Mouse (Mus musculus) left cerebral cortex, postnatal 36 days (tissue): ENCODE measurements at regions not wholly inside any gene's neighbourhood (a gene's known extent, or its start where the extent isn't known, plus 50 kb on each side); places are given as distances from the start of the nearest gene placed in this dataset.

ENCODE experiments used
- DNase-seq, 2 experiments: peaks; one replicate each; pipeline ENCODE4 v3.0.0; 2021 to 2022; ENCODE audit warnings: low spot score in 2 of 2, mixed read lengths in 1 of 2
- intact Hi-C: fragments of 180-260 bp; cut with DNase I; formaldehyde crosslinking; loops from one replicate; pipeline ENCODE4 v1.15.1; 2025

DNA sequence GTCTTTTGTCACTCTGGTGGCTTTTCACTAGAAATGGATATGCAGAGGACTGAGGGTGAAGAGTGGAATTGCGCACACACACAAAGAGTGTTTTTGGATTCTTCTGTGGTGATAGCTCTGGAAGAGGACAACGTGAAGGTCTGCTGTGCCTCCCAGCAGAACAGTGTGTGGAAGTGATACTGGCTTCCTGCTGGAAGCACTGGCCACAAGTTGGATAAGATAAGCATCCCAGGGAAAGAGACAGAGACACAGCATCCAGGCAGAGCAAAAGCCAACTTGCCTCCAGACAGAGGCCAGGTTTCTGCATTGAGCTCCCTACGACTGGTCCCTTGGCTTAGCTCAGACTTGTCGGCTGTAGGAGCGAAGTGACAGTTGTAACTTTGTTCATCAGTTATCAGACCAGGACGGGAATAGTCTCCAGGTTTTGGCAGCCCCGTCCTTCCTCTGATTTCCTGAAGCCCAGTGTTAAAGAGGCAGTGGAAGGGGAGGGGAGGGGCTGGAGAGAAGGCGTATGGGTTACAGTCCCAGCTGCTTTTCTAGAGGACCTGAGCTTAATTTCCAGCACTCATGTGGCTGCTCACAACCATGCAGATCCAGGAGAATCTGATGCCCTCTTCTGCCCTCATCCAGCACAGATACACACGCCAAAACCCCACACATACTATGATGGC is 89.2 kb downstream of the Tmem170b start:
- no peak for DNase-seq
- intact Hi-C loops = no loop called here

DNA sequence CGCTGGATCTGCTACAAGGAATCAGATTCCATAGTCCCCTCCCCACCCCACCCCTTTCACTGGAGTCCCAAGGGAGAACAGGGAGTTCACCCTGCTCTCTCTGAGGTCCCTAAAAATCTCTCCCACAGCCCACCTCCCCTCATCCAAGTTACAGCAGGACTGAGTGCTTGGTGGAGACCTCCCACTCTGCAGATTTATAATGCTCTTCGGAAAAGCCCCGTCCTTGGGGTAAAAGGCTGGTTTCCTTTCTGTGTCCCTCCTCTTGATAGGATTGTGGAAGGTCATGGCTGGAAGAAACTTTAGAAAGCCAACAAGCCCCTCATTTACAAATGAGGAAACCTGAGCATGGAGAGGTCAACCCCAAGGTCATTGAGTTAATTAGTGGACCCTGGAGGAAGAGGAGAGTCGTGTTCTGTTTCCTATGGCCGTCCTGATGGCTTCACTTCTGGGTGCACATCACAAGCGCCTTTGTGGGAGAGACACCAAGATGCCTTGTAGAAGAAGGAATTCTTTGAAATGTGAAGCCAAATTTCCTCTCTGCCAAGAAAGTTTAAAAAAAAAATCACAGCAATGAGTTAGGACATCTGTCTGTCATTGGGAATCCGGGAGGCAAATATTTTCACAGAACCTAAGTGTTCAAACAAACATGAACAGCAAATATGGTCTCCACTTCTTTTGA is 91.2 kb downstream of the Tmem170b start:
- intact Hi-C loops = no loop called here
- DNase-seq = no peak

DNA sequence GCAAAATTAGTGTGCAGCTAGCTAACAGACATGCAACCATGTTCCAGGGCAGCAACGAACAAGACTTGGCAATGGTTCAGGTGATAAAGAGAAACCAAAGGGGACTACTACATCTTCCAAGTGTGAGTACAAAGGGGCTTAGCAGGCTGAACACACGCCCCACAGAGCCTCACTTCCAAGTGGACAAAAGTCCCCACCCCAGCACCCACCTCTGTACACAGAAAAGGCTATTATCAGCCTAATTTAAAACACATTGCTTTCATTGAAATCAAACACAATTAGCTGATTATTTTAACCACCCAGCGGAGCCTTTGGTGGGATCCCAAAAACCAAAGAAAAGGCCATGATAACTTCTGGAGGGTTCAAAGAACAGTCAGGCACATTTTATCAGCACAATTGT is 95.6 kb downstream of the Tmem170b start:
- intact Hi-C loops = loop anchor here (10.0 kb wide), 1 partner anchor 883 kb away; no protein-coding TSS in a partner anchor
- no peak for DNase-seq

DNA sequence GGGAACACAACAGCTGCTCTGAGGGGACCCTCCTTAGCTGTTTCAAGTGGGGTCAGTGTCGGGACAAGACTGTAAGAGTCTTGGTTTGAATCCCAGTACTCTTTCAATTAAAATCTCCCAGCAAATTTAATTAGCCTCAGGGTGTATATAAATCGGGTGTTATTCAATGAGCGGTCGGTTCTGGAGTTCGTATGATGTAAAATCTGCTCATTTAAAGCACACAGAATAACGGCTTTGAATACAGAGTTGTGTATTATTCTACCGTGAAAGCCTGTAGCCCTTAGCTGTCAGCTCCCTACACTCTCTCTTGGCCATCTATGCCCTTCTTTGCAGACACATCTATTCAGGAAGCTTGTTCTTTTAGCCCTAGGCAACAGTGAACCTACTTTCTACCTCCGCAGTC is 96.1 kb downstream of the Tmem170b start:
- DNase-seq = no peak
- intact Hi-C loops = loop anchor here (10.0 kb wide), 1 partner anchor 883 kb away; no protein-coding TSS in a partner anchor

DNA sequence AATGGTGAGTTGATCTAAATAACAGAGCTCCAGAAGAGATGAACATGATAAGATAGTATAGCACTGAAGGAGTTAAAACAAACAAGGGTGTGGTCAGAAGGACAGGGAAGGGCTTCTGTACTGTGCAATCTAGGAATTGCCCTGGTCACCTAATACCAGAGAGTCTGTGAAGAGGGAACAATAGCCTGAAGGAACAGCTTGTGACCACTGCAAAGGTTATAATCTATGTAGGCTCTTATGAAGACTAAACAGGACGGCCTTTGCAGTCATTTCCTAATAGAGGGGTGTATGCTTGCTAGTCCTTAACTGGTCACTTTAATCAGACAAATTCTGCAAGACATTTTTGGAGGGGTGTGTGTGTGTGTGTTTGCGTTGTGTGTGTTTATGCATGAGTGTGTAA is 97.5 kb downstream of the Tmem170b start:
- DNase-seq = no peak
- intact Hi-C loops = loop anchor here (10.0 kb wide), 1 partner anchor 882 kb away; no protein-coding TSS in a partner anchor

DNA sequence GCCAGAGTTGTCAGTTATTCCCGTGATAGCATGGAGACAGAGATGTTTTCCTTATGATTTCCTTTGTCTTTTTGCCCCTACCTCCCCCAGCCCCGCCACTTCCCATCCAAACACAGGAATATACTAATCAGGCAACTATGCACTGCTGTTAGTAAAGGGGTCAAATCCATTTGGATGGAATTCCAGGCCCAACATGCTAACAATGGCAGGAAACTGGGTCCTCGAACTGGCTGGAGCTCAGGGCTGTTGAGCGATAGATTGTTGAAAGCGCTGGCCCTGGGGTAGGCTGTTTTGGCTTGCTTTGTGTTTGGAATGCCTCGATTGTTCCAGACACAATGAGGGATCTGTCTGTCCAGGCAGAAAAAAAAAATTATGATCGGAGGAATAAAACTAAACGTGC is 97.9 kb downstream of the Tmem170b start:
- intact Hi-C loops = loop anchor here (10.0 kb wide), 1 partner anchor 881 kb away; no protein-coding TSS in a partner anchor
- no peak for DNase-seq

DNA sequence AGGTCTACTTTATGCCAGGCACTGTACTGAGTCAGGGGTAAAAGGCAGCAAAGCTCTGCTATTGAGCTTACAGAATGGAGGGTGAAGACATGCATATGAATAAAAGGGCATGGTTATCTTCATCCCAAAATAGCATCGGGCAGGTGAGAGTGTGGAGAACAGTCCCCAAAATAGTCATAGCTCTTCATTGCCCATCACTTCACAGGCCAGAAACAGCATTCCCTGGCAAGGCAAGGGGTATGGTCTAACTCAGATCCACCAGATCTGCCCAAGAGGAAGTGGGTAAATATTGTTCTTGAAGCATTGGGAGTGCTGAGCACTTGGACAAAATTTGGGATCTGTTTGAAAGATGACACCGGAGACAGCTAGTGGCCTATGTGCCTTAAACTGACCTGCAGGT is 99.1 kb downstream of the Tmem170b start:
- intact Hi-C loops = loop anchor here (5.0 to 10.0 kb wide), 3 partner anchors 63 to 880 kb away; partner anchors contain the start of gene Edn1
- no peak for DNase-seq

DNA sequence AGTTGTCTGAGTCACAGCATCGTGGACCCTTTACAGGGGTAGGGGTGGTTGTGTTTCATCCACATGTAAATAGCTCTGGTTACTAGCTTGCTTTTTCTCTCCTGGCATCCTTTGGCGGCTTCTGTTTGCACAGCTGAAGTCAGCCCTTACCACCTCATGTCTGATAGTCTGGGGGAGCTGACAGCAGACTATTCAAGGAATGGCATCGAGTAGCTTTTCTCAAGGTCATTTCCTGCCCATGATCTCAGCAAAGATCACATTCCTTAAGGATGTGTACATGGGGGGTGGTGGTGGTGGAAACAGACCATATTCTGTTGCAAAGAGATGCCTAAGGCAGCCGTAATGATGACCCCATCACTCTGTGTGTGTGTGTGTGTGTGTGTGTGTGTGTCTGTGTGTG is 99.9 kb downstream of the Tmem170b start:
- DNase-seq = no peak
- intact Hi-C loops = loop anchor here (5.0 to 10.0 kb wide), 3 partner anchors 63 to 879 kb away; partner anchors contain the start of gene Edn1

DNA sequence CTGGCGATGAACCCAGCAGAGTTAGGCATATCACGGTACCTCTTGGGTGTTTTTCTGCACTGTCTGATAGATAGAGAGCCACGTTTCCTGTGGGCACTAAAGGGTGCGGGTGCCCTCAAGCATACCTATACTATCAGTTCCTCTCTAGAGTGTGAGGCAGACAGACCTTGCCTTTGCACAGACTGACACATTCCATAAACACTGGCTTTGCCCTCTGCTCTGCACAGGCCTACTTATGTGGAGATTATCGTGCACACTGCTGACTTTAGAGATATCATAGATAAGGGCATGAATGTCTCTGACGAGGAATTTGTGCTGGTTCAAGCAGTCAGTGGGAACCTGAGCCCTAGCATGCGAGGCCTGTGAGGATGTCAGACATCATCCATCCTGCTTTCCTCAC is 102.1 kb downstream of the Tmem170b start:
- no peak for DNase-seq
- intact Hi-C loops = loop anchor here (5.0 to 10.0 kb wide), 3 partner anchors 66 to 877 kb away; partner anchors contain the start of gene Edn1

DNA sequence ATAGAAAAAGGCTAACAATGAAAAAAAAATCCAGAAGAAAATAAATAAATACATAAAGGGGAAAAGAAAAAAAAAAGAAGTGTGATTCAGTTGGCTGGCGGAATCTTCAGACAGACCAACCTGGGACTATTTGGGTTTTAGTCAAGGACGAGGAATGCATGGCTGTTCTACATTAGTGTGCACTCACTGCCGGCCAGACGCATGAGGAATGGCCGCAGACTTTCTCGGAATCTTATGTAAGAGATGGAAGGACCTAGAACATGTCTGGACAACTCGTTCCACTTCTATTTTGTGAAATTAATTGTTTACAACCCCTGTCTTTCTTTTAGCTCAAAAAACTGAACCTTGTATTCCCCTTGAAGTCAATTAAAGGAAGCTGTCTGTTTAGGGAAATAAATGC is 103.4 kb downstream of the Tmem170b start:
- intact Hi-C loops = loop anchor here (1.0 to 10.0 kb wide), 4 partner anchors 67 to 876 kb away; partner anchors contain the start of gene Edn1
- DNase-seq = no peak

DNA sequence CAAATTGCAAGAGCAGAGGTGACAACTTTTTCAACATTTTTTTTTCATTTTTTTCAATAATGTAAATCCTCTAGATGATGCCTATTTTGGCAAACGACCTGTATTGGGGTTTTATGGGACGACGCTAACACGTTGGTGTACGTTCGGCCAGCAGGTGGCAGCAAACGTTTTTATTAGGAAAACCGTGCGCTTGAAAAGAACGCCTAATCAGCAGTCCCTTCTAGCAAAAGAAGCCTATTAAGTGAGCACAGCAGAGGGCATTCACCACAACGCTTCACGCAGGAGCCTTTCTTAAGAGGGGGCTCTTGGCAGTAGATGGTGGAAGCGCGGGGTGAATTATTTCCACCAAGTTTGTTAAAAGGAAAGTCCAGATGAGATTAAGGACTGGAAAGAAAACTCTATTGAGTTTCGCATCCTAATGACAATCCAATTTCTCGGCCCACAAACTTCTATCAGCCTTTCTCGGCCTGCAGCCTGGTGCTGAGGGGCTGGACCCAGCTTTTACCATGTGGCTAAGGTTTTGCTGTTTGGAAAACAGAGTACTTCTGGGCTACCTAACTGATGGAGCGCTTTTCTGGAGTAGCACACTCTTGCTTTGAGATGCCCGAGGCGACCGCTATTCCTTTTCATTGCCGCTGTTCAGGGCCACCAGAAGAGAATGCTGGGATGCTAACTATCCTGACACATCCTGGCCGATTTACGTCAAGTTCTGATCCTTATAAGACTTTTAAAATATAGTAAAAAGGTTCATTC is 103.9 kb downstream of the Tmem170b start:
- intact Hi-C loops = loop anchor here (1.0 to 10.0 kb wide), 5 partner anchors 67 to 875 kb away; partner anchors contain the start of genes Edn1 and Hivep1
- peak; percentile 78 to 83 for DNase-seq

DNA sequence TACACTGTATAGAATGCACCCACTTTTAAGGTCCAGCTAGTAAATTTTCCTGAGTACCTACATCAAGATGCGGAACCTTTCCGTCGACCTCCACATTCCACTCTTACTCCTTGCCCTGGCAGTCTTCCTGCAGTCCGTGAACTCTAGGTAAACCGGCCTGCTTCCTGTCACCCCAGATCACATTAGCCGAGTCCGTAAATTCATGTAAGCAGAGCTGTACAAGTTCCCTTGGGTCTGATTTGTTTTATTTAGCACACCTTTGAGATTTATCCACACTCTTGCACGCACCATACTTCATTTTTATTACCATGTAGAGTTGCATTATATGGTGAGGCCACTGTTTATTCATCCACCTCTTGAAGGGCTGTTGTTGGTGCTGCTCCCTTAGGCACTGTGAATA is 106.9 kb downstream of the Tmem170b start:
- no peak for DNase-seq
- intact Hi-C loops = loop anchor here (5.0 kb wide), 1 partner anchor 340 kb away; the partner anchor contains the start of gene Hivep1
